Mouse (Mus musculus) kidney, embryonic 16.5 days (tissue): ENCODE results near the gene Cpox. TPM values are rescaled to one million over a fixed set of nuclear protein-coding genes. Genes with fewer than 3 reads are reported as not detected.

Experiments
- ATAC-seq: fragments of 200-750 bp; cut with Nextera tagmentation; 2 replicates; pipeline ENCODE4 v1.8.0; 2017; ENCODE audit warnings: moderate TSS enrichment; ENCODE audit not compliant: low FRiP score, low TSS enrichment
- H3K27ac ChIP-seq: fragments of 300-500 bp; sonication (generic); 2 replicates; pipeline ENCODE4 v1.5.1; 2014; ENCODE audit warnings: low read length
- H3K27me3 ChIP-seq: fragments of 300-500 bp; sonication (generic); 2 replicates; pipeline ENCODE4 v1.6.1; 2014; ENCODE audit warnings: low read length, control low read depth, mixed read lengths; ENCODE audit not compliant: insufficient read depth
- H3K36me3 ChIP-seq: fragments of 300-500 bp; sonication (generic); 2 replicates; pipeline ENCODE4 v1.6.1; 2014; ENCODE audit warnings: low read length, control low read depth, mixed read lengths; ENCODE audit not compliant: insufficient read depth
- H3K4me1 ChIP-seq: fragments of 300-500 bp; sonication (generic); 2 replicates; pipeline ENCODE4 v1.6.1; 2014; ENCODE audit warnings: low read length, control low read depth, mixed read lengths; ENCODE audit not compliant: insufficient read depth
- H3K4me2 ChIP-seq: fragments of 300-500 bp; sonication (generic); replicated peaks from 2 replicates; pipeline ENCODE4 v1.6.1; 2014; ENCODE audit warnings: low read depth, low read length
- H3K4me3 ChIP-seq: fragments of 300-500 bp; sonication (generic); 2 replicates; pipeline ENCODE4 v1.5.1; 2014; ENCODE audit warnings: mild to moderate bottlenecking, low read length
- H3K9ac ChIP-seq: fragments of 300-500 bp; sonication (generic); replicated peaks from 2 replicates; pipeline ENCODE4 v1.6.1; 2014; ENCODE audit warnings: low read length
- H3K9me3 ChIP-seq: fragments of 300-500 bp; sonication (generic); 2 replicates; pipeline ENCODE4 v1.6.1; 2016; ENCODE audit warnings: low read length, control low read depth
- WGBS: fragments of 180-500 bp; shearing (Covaris S2); extraction: QIAGEN DNeasy Blood & Tissue Kit; methylation state at CpG from one replicate; pipeline ENCODE4 v1.1.7; 2014; 5-methylcytosine and 5-hydroxymethylcytosine counted together
- polyA plus RNA-seq: library from polyadenylated mRNA; unstranded; fragments of >200 nt; fragmentation: Nextera tagmentation; extraction: Ambion mirVana; gene quantifications from 2 replicates; pipeline ENCODE4 v1.2.1, GENCODE M21; 2015

Cpox gene
- polyA plus RNA-seq, 1 experiment from 2014 or later: 34.5 TPM

- Histone ChIP-seq H3K36me3 (no peaks in the 10 kb centered on the region), H3K9me3 (no peaks in the 10 kb centered on the region), H3K4me3 (no peak overlapping the region), H3K27ac (no peak overlapping the region), H3K9ac (no peak overlapping the region), H3K4me1 (no peaks in the 10 kb centered on the region), H3K27me3 (no peaks in the 10 kb centered on the region), H3K4me2 (no peak overlapping the region)
- ATAC-seq: no peak
- 42% methylated on average over 7 of the region's 7 CpGs for WGBS
These were observed 32.1 kb upstream of the Cpox start for GRCm38 (mm10) chr16:58638016-58638415.

- Histone ChIP-seq H3K4me1 (no peaks in the 10 kb centered on the region), H3K9me3 (no peaks in the 10 kb centered on the region), H3K36me3 (no peaks in the 10 kb centered on the region), H3K27ac (no peak within 1 kb of the TSS), H3K4me2 (no peak within 1 kb of the TSS), H3K27me3 (no peaks in the 10 kb centered on the region), H3K4me3 (no peak within 1 kb of the TSS), H3K9ac (no peak within 1 kb of the TSS)
- ATAC-seq: no peak
- 84% methylated on average over 3 of the region's 3 CpGs for WGBS
These were observed 31.4 kb upstream of the Cpox start, which contains the start of gene E330017A01Rik for GRCm38 (mm10) chr16:58638689-58639175. Gene E330017A01Rik, minus strand, starts transcription at chr16:58638739.

- no peak overlapping the region for H3K4me2 ChIP-seq
- no peaks in the 10 kb centered on the region for H3K36me3 ChIP-seq
- ATAC-seq: no peak
- H3K4me1 ChIP-seq: no peaks in the 10 kb centered on the region
- 95% methylated on average over 10 of the region's 10 CpGs for WGBS
- H3K27ac ChIP-seq: no peak overlapping the region
- no peaks in the 10 kb centered on the region for H3K9me3 ChIP-seq
- no peak overlapping the region for H3K9ac ChIP-seq
- H3K4me3 ChIP-seq: no peak overlapping the region
- H3K27me3 ChIP-seq: no peaks in the 10 kb centered on the region
These were observed 20.1 kb upstream of the Cpox start for GRCm38 (mm10) chr16:58649979-58650378.

- no peaks in the 10 kb centered on the region for H3K27me3 ChIP-seq
- no peaks in the 10 kb centered on the region for H3K4me1 ChIP-seq
- no peak overlapping the region for H3K27ac ChIP-seq
- no peak overlapping the region for H3K4me3 ChIP-seq
- H3K9me3 ChIP-seq: no peaks in the 10 kb centered on the region
- H3K9ac ChIP-seq: no peak overlapping the region
- no peak for ATAC-seq
- no peak overlapping the region for H3K4me2 ChIP-seq
- no peaks in the 10 kb centered on the region for H3K36me3 ChIP-seq
These were observed 14.3 kb upstream of the Cpox start for GRCm38 (mm10) chr16:58655751-58656150.

GRCm38 (mm10) chr16:58656526-58656925 is 13.6 kb upstream of the Cpox start:
- Histone ChIP-seq H3K4me3 (no peak overlapping the region), H3K9ac (no peak overlapping the region), H3K27ac (no peak overlapping the region), H3K36me3 (no peaks in the 10 kb centered on the region), H3K4me2 (no peak overlapping the region), H3K4me1 (no peaks in the 10 kb centered on the region), H3K9me3 (no peaks in the 10 kb centered on the region), H3K27me3 (no peaks in the 10 kb centered on the region)
- ATAC-seq: no peak
- WGBS: 95% methylated on average over 4 of the region's 4 CpGs

- Histone ChIP-seq H3K9me3 (no peaks in the 10 kb centered on the region), H3K4me2 (no peak overlapping the region), H3K4me1 (no peaks in the 10 kb centered on the region), H3K27ac (no peak overlapping the region), H3K27me3 (no peaks in the 10 kb centered on the region), H3K4me3 (no peak overlapping the region), H3K36me3 (no peaks in the 10 kb centered on the region), H3K9ac (no peak overlapping the region)
- WGBS: 81% methylated on average over 6 of the region's 6 CpGs
- ATAC-seq: no peak
These were observed 11.4 kb upstream of the Cpox start for GRCm38 (mm10) chr16:58658668-58659067.

GRCm38 (mm10) chr16:58661826-58662225 is 8.3 kb upstream of the Cpox start:
- Histone ChIP-seq H3K9me3 (no peaks in the 10 kb centered on the region), H3K9ac (no peak overlapping the region), H3K4me2 (no peak overlapping the region), H3K4me1 (no peaks in the 10 kb centered on the region), H3K4me3 (no peak overlapping the region), H3K36me3 (no peaks in the 10 kb centered on the region), H3K27ac (no peak overlapping the region), H3K27me3 (no peaks in the 10 kb centered on the region)
- WGBS: 76% methylated on average over 5 of the region's 5 CpGs
- no peak for ATAC-seq

GRCm38 (mm10) chr16:58662287-58662791 is 7.8 kb upstream of the Cpox start:
- Histone ChIP-seq H3K36me3 (no peaks in the 10 kb centered on the region), H3K9me3 (no peaks in the 10 kb centered on the region), H3K4me1 (no peaks in the 10 kb centered on the region), H3K27me3 (no peaks in the 10 kb centered on the region), H3K4me2 (no peak overlapping the region), H3K4me3 (no peak overlapping the region), H3K9ac (no peak overlapping the region), H3K27ac (no peak overlapping the region)
- no peak for ATAC-seq

- H3K27me3 ChIP-seq: no peaks in the 10 kb centered on the region
- WGBS: 60% methylated on average over 5 of the region's 5 CpGs
- no peak overlapping the region for H3K4me2 ChIP-seq
- no peaks in the 10 kb centered on the region for H3K4me1 ChIP-seq
- no peak overlapping the region for H3K4me3 ChIP-seq
- no peaks in the 10 kb centered on the region for H3K9me3 ChIP-seq
- no peak; the same call in 1 of the 2 replicates for ATAC-seq
- H3K9ac ChIP-seq: no peak overlapping the region
- no peak overlapping the region for H3K27ac ChIP-seq
- H3K36me3 ChIP-seq: no peaks in the 10 kb centered on the region
These were observed 7.1 kb upstream of the Cpox start for GRCm38 (mm10) chr16:58663021-58663420.

GRCm38 (mm10) chr16:58663816-58664215 is 6.3 kb upstream of the Cpox start:
- Histone ChIP-seq H3K27ac (no peak overlapping the region), H3K9me3 (no peaks in the 10 kb centered on the region), H3K27me3 (no peaks in the 10 kb centered on the region), H3K4me1 (no peaks in the 10 kb centered on the region), H3K9ac (no peak overlapping the region), H3K4me3 (no peak overlapping the region), H3K4me2 (no peak overlapping the region), H3K36me3 (no peaks in the 10 kb centered on the region)
- 86% methylated on average over 2 of the region's 2 CpGs for WGBS
- ATAC-seq: no peak
